Mouse (Mus musculus) hindbrain, embryonic 16.5 days (tissue): ENCODE data around the gene Mgat4e. TPM values are rescaled to one million over a fixed set of nuclear protein-coding genes. Genes with fewer than 3 reads are reported as not detected.

ENCODE experiments used
- ATAC-seq: fragments of 200-750 bp; cut with Nextera tagmentation; 2 replicates; pipeline ENCODE4 v1.8.0; 2017; ENCODE audit warnings: moderate TSS enrichment, moderate library complexity
- H3K27ac ChIP-seq: fragments of 300-500 bp; sonication (generic); 2 replicates; pipeline ENCODE4 v1.5.1; 2014; ENCODE audit warnings: low read depth, mild to moderate bottlenecking, control low read depth, low read length, moderate library complexity
- H3K27me3 ChIP-seq: fragments of 300-500 bp; sonication (generic); replicated peaks from 2 replicates; pipeline ENCODE4 v1.6.1; 2014; ENCODE audit warnings: low read length; ENCODE audit not compliant: control insufficient read depth, insufficient read depth
- H3K36me3 ChIP-seq: fragments of 300-500 bp; sonication (generic); 2 replicates; pipeline ENCODE4 v1.6.1; 2014; ENCODE audit warnings: mild to moderate bottlenecking, low read length, moderate library complexity, mixed read lengths; ENCODE audit not compliant: control insufficient read depth, insufficient read depth
- H3K4me1 ChIP-seq: fragments of 300-500 bp; sonication (generic); 2 replicates; pipeline ENCODE4 v1.6.1; 2014; ENCODE audit warnings: low read depth, low read length; ENCODE audit not compliant: control insufficient read depth, insufficient read depth
- H3K4me2 ChIP-seq: fragments of 300-500 bp; sonication (generic); 2 replicates; pipeline ENCODE4 v1.6.1; 2014; ENCODE audit warnings: mild to moderate bottlenecking, low read length, control low read depth, moderate library complexity
- H3K4me3 ChIP-seq: fragments of 300-500 bp; sonication (generic); 2 replicates; pipeline ENCODE4 v1.5.1; 2014; ENCODE audit warnings: mild to moderate bottlenecking, low read length, control low read depth, moderate library complexity
- H3K9ac ChIP-seq: fragments of 300-500 bp; sonication (generic); 2 replicates; pipeline ENCODE4 v1.6.1; 2014; ENCODE audit warnings: low read depth, mild to moderate bottlenecking, control low read depth, low read length, moderate library complexity
- H3K9me3 ChIP-seq: fragments of 300-500 bp; sonication (generic); 2 replicates; pipeline ENCODE4 v1.6.1; 2014; ENCODE audit warnings: mild to moderate bottlenecking, low read length, moderate library complexity; ENCODE audit not compliant: control insufficient read depth
- WGBS: fragments of 180-500 bp; shearing (Covaris S2); extraction: QIAGEN DNeasy Blood & Tissue Kit; methylation state at CpG from one replicate; pipeline ENCODE4 v1.1.7; 2014; 5-methylcytosine and 5-hydroxymethylcytosine counted together
- polyA plus RNA-seq: library from polyadenylated mRNA; unstranded; fragments of >200 nt; fragmentation: Nextera tagmentation; extraction: Ambion mirVana; gene quantifications from 2 replicates; pipeline ENCODE4 v1.2.1, GENCODE M21; 2015

The Mgat4e gene
- polyA plus RNA-seq, 1 experiment from 2014 or later = not detected

DNA sequence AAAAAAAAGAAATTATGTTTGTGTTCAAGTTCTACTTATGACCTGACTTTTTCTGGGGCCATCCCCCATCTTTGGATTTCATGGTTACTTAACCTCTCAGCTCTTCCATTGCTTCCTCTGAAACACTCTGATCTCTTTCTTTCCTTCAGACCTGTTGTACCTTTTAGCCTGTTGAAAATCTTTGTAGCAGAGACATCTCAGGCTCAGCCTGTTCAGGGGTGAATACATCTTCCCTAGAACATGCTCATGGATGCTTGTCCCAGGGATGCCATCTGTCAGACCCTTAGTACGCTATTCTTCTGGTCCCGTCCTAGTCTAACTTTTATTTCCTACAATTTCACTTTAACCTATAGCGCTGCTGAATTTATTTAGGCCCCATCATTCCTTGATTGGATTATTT, 9.7 kb upstream of the Mgat4e start:
- Histone ChIP-seq H3K4me1 (peaks cover 27% of the 10 kb centered on the region), H3K9ac (no peak overlapping the region), H3K27ac (no peak overlapping the region), H3K36me3 (no peaks in the 10 kb centered on the region), H3K4me3 (no peak overlapping the region), H3K9me3 (no peaks in the 10 kb centered on the region), H3K4me2 (no peak overlapping the region), H3K27me3 (no peaks in the 10 kb centered on the region)
- ATAC-seq = no peak
- WGBS = 74% methylated on average over 3 of the region's 3 CpGs

DNA sequence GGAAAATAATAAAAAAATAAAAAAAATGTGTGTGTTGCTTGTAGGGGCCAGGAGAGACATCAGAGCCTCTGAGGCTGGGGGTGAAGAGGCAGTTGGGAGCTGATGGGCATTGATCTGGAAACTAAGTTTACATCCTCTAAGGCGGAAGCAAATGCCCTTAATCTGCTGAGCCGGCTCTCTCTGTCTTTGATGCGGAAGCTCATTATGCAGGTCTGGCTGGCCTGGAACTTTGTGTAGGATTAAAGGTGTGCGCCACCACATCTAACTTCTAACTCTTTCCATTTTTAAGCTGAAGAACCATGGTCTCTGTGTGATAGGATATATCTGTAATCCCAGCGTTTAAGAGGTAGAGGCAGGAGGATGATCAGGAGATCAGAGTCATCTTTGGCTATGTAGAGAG, 9.0 kb upstream of the Mgat4e start:
- ATAC-seq = no peak
- peaks cover 21% of the 10 kb centered on the region for H3K4me1 ChIP-seq
- H3K4me3 ChIP-seq = no peak overlapping the region
- no peak overlapping the region for H3K9ac ChIP-seq
- H3K27me3 ChIP-seq = no peaks in the 10 kb centered on the region
- no peak overlapping the region for H3K27ac ChIP-seq
- no peaks in the 10 kb centered on the region for H3K9me3 ChIP-seq
- H3K4me2 ChIP-seq = no peak overlapping the region
- 52% methylated on average over 5 of the region's 5 CpGs for WGBS
- no peaks in the 10 kb centered on the region for H3K36me3 ChIP-seq

DNA sequence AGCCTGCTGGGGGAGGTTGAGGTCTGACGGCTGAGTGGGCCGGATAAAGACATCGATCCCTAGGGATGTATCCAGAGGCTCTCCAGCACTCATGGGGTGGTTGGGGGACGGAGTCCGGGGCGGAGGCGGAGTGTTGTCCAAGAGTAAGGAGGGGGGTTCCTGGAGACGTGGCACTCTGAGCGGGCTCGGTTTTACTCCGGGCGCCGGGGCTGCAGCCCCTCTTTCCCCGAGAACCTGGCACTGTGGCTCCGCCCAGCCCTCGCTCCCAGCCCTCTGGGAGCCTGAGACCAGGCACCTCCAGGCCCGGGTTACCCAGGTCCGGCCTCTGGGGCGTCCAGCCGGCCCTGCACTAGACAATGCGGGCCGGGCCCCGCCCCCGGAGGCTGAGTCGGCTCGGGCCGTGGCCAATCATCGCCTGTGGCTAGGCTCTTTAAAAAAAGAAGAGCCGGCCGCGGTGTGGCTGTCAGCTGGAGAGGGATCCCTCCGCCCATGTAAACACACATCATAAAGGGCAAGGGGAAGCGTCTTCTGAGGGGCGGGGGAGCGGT, 7.3 kb upstream of the Mgat4e start:
- peak; percentile 96 for ATAC-seq
- no peaks in the 10 kb centered on the region for H3K9me3 ChIP-seq
- H3K4me1 ChIP-seq = peaks cover 12% of the 10 kb centered on the region
- H3K36me3 ChIP-seq = no peaks in the 10 kb centered on the region
- no peaks in the 10 kb centered on the region for H3K27me3 ChIP-seq
- under 1% methylated on average over 34 of the region's 35 CpGs for WGBS
- peak overlapping the region; percentile 90 for H3K4me2 ChIP-seq
- peak overlapping the region; percentile 96 for H3K27ac ChIP-seq
- H3K9ac ChIP-seq = peak overlapping the region; percentile 74
- peak overlapping the region; percentile 50 for H3K4me3 ChIP-seq

DNA sequence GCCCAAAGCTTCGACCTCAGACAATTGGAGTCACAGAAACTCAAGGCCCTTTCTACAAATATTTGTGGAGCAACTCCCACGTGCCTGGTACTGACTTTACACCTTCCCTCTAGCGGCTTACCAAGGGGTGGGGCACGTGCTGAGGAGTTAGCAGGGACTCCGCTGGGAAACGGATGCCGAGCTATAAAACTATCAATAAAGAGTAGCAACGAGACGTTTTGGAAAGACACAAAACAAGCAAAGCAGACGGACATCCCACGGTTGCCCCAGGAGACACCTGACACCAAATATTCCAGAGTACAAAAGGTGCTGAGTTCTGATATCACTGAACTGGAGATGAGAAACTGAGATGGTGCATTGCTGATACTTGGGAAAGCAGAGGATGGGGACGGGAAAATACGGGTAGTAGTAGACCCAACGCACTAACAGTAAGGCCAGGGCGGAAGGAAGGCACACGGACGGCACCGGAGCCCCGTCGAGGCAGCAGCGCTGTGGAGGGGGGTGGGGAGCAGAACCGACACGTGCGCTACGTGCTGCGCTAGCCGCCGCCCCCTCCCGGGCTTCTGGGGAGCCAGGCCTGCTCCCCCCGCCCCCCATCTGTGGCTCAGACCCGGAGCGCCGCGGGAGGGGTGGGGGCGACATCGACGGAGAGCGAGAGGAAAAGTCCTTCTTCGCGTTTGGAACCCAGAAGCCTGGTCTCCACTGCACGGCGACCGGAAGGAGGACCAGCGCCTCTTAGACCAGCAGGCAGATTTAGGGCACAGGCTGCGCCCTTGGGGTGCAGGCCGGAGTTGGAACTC, 6.6 kb upstream of the Mgat4e start:
- Histone ChIP-seq H3K9ac (peak overlapping the region; percentile 74), H3K27me3 (no peaks in the 10 kb centered on the region), H3K4me2 (peak overlapping the region; percentile 90), H3K36me3 (no peaks in the 10 kb centered on the region), H3K9me3 (no peaks in the 10 kb centered on the region), H3K27ac (peak overlapping the region; percentile 96), H3K4me3 (peak overlapping the region; percentile 50), H3K4me1 (peaks cover 12% of the 10 kb centered on the region)
- under 1% methylated on average over 41 of the region's 46 CpGs for WGBS
- ATAC-seq = peak; percentile 48

DNA sequence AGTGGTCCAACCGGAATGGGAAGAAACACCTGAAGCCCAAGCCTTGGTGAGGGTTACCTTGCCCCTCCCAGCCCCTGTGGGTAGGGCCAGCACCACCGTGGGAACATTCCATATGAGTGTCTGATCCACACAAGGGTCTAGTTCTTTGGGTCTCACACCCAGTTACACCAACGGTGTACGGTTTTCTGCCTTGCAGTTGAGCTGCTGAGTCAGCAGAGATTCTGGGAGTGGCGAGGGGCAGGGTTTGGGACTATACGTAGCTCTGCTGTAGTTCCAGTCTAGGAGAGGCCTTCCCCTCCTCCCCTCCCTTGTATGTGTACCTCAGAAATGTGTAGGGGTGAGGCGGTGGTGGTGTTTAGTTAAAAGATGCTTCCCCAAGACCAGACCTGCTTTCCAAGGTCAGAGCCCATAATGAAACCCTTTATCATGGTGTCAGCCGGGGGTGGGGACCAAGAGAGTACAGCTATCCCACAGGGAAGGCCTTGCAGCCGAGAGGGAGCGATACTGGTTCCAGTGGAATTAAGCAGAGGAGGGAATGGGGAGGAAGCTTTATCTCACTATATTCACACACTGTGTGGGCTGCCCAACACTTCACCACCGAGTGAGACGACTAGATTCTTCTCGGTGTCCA, 5.9 kb upstream of the Mgat4e start:
- WGBS = 24% methylated on average over 13 of the region's 13 CpGs

DNA sequence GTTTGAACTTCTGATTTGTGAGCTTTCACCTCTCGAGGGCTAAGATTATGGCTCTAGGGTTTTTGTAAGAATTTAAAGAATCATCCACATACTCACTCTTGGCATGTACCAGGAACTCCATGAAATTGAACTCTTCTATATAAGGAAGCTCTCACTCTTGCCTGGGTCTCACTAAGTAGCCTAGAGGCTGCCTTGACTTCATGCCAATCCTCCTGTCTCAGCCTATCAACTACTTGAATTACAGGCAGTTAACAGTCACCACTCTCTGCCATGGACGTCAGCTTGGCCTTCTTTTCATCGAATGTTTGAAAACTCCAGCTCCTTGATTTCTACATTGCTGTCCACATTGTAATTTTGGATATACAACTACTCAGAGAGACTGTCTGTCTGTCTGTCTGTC, 2.9 kb upstream of the Mgat4e start:
- no peak for ATAC-seq
- H3K27ac ChIP-seq = no peak overlapping the region
- WGBS = 74% methylated on average over 3 of the region's 3 CpGs
- H3K9ac ChIP-seq = no peak overlapping the region
- no peak overlapping the region for H3K4me3 ChIP-seq
- H3K36me3 ChIP-seq = no peaks in the 10 kb centered on the region
- no peaks in the 10 kb centered on the region for H3K9me3 ChIP-seq
- peaks cover 10% of the 10 kb centered on the region for H3K4me1 ChIP-seq
- H3K4me2 ChIP-seq = no peak overlapping the region
- H3K27me3 ChIP-seq = no peaks in the 10 kb centered on the region

More for the DNA sequence above, 5.9 kb upstream of the Mgat4e start:
- H3K27ac ChIP-seq = no peak overlapping the region
- peak overlapping the region; percentile 50; the same call in 1 of the 2 replicates for H3K4me3 ChIP-seq
- H3K9ac ChIP-seq = no peak overlapping the region; the same call in 1 of the 2 replicates
- peak overlapping the region; percentile 90 for H3K4me2 ChIP-seq
- no peak for ATAC-seq
- no peaks in the 10 kb centered on the region for H3K36me3 ChIP-seq
- no peaks in the 10 kb centered on the region for H3K27me3 ChIP-seq
- H3K9me3 ChIP-seq = no peaks in the 10 kb centered on the region
- peaks cover 12% of the 10 kb centered on the region for H3K4me1 ChIP-seq

DNA sequence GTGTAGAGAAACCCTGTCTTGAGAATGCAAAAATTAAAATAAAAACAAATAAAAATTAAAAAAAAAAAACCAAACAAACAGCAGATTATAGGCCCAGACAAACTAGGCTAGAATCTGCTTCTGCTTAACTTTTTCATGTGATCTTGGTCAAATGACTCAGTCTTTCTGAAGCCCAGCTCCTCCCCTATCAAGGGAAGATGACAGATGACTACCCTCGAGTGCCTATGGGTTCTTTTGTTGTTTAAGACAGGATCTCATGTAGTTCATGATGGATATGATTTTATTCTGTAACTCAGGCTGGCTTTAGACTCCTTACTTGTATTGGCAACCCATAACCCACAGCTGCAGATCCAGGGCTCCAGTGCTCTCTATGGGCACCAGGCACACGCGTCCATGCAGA, 2.4 kb upstream of the Mgat4e start:
- Histone ChIP-seq H3K9ac (no peak overlapping the region), H3K4me1 (peaks cover 7% of the 10 kb centered on the region), H3K27ac (no peak overlapping the region), H3K36me3 (no peaks in the 10 kb centered on the region), H3K9me3 (no peaks in the 10 kb centered on the region), H3K4me3 (no peak overlapping the region), H3K4me2 (no peak overlapping the region), H3K27me3 (no peaks in the 10 kb centered on the region)
- no peak for ATAC-seq
- 82% methylated on average over 3 of the region's 3 CpGs for WGBS

DNA sequence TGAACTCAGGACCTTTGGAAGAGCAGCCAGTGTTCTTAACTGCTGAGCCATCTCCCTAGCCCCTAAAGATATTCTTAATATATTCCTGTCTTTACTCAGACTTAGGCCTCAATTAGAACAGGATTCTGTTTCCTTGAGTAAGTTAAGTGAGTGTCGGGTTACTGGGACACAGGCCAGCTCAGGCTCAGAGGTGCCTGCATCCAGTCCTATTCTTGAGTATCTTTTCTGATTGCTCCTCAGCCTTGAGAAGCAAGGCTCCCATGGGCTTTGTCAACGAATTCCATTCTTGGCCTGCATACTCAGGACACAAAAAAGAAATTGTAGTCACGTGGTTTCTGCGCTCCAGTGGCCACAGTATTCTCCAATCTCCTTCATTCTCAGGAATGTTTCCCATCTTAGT, 1.3 kb downstream of the Mgat4e start:
- no peak overlapping the region for H3K4me2 ChIP-seq
- no peak overlapping the region for H3K4me3 ChIP-seq
- H3K36me3 ChIP-seq = no peaks in the 10 kb centered on the region
- no peak for ATAC-seq
- H3K4me1 ChIP-seq = no peaks in the 10 kb centered on the region
- no peak overlapping the region for H3K9ac ChIP-seq
- no peaks in the 10 kb centered on the region for H3K9me3 ChIP-seq
- 72% methylated on average over 4 of the region's 4 CpGs for WGBS
- no peak overlapping the region for H3K27ac ChIP-seq
- no peaks in the 10 kb centered on the region for H3K27me3 ChIP-seq

DNA sequence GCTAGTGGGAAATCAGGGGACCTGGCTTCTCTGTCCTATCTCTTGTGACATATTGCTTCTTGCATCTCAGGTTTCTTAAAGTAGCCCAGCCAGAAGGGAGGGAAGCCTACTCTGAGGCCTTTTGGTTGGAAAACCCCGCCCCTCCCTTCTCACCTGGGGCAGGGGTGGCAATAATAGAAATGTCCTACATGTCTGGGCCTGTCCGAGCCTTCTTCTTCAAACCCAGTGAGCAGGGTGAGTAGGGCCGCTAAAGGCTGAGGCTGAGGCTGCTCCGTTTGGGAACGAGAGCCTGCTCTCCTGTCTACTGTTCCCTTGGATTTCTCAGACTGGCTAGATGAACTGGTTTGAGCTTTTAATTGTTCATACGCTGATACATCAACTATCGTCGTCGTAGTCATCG, 8.9 kb downstream of the Mgat4e start:
- no peak for ATAC-seq
- Histone ChIP-seq H3K9ac (no peak overlapping the region), H3K27ac (no peak overlapping the region), H3K27me3 (no peaks in the 10 kb centered on the region), H3K9me3 (no peaks in the 10 kb centered on the region), H3K4me1 (no peaks in the 10 kb centered on the region), H3K36me3 (no peaks in the 10 kb centered on the region), H3K4me3 (no peak overlapping the region), H3K4me2 (no peak overlapping the region)
- WGBS = 90% methylated on average over 10 of the region's 10 CpGs
